Mouse (Mus musculus) megakaryocyte, embryonic 14.5 days (primary cell): ENCODE results near the gene Meiob. TPM values are rescaled to one million over a fixed set of nuclear protein-coding genes. Genes with fewer than 3 reads are reported as not detected.

Experiments
- H3K27me3 ChIP-seq: replicated peaks from 2 replicates; pipeline ENCODE3; 2012; ENCODE audit warnings: inconsistent platforms
- H3K36me3 ChIP-seq: replicated peaks from 2 replicates; pipeline ENCODE3; 2012; ENCODE audit warnings: low read length, inconsistent platforms, mixed read lengths
- H3K4me1 ChIP-seq: 2 replicates; pipeline ENCODE4 v1.6.1; 2012; ENCODE audit warnings: inconsistent platforms
- H3K4me3 ChIP-seq: replicated peaks from 2 replicates; pipeline ENCODE3; 2012; ENCODE audit warnings: moderate library complexity, mild to moderate bottlenecking, inconsistent platforms
- H3K9me3 ChIP-seq: 2 replicates; pipeline ENCODE4 v1.6.1; 2012; ENCODE audit warnings: inconsistent platforms
- FLI1 ChIP-seq: IDR thresholded peaks from 2 replicates; pipeline ENCODE4 v1.6.1; 2012; ENCODE audit warnings: low read length, inconsistent platforms, mixed read lengths
- GATA1 ChIP-seq: IDR thresholded peaks from 3 replicates; pipeline ENCODE4 v1.6.1; 2012; ENCODE audit warnings: mixed read lengths, low read length, inconsistent platforms, borderline replicate concordance
- polyA plus RNA-seq: library from polyadenylated mRNA; stranded (reverse); fragments of >175 nt; gene quantifications from 2 replicates; pipeline ENCODE4 v1.2.3, GENCODE M21; 2012; ENCODE audit warnings: low replicate concordance; ENCODE audit not compliant: insufficient read depth

Gene Meiob
- not detected in 2 replicates for polyA plus RNA-seq

DNA sequence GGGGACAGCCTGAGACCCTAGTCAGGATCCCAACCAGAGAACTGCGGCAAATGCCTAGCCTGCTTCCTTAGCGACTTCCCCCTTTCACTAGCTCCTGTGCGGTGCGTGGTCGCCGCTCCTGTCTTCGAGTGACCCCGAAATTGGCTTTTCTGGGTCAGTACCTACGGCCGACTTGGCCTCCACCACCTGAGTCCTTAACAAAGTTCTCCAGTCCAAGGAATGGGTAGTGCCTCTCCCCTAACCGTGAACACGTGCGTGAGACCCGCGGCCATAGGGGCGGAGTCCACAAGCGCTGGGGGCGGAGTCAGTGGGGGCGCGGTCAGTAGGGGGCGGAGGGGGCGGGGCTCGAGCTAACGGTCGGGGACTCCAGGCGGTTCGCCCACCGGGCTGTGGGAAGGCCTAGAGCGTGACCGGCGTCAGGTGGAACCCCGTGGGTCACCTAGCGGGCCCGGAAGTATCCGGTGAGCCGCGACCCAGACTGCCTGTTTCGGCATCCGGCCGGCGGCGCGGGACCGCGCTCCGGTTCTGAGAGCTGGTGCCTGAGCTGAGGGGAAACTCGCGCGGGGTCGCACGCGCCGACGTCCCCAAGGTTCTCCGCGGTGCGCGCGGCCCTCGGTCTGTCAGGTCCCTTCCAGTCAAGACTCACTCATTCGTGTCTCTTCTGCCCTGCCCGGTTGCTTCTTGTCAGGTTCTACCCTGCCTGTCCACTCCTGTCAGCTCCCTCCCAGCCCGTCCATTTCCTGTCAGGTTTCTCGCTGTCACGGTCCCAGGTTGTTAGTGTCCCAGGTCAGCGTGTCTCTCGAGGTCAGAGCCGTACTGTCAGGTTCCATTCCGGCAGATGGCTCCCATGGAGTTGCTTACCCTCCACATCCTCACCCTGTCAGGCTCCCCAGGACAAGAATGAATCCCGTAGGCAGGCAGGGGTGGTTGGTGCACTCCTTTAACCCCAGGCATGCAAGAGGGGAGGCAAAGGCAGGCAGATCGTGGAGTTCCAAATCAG, at the start of gene Meiob:
Gene Meiob (plus strand): TSS at position 338 of the 1,000 bp plus-strand sequence.
- Histone ChIP-seq H3K27me3 (peaks cover 41% of the 10 kb centered on the region), H3K4me3 (peak within 1 kb of the TSS; percentile 95), H3K4me1 (peaks cover 21% of the 10 kb centered on the region), H3K36me3 (no peaks in the 10 kb centered on the region), H3K9me3 (no peaks in the 10 kb centered on the region)
- TF ChIP-seq GATA1 (no peak), FLI1 (no peak)

DNA sequence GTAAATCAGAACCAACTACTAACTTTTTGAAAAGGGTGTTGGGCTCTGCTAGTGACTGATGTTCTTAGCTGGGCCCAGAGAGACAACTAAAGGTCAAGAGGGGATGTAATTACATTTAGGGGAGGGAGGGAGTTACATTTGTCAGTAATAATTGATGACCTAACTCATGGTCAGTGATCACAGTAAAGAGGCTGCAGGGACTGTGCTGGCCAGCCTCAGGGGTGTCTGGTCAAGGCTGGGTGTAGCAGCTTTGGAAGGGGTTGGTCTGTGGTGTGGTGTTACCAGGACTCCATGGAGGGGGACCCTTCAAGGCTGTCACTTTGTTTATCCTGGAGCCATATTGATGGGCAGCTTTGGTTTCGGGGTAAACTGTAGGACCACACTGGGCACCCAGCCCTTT, 46.7 kb upstream of the Meiob start:
- Histone ChIP-seq H3K36me3 (no peaks in the 10 kb centered on the region), H3K9me3 (no peaks in the 10 kb centered on the region), H3K27me3 (peaks cover 93% of the 10 kb centered on the region), H3K4me1 (peaks cover 29% of the 10 kb centered on the region), H3K4me3 (no peak overlapping the region)
- no peak for TF ChIP-seq GATA1
- TF ChIP-seq FLI1: no peak

- no peak for TF ChIP-seq GATA1
- TF ChIP-seq FLI1: no peak
- peaks cover 84% of the 10 kb centered on the region for H3K27me3 ChIP-seq
- no peak overlapping the region for H3K4me3 ChIP-seq
- no peaks in the 10 kb centered on the region for H3K36me3 ChIP-seq
- peaks cover 23% of the 10 kb centered on the region for H3K4me1 ChIP-seq
- no peaks in the 10 kb centered on the region for H3K9me3 ChIP-seq
Measured at GRCm38 (mm10) chr17:24761121-24761520, 43.0 kb upstream of the Meiob start.

- Histone ChIP-seq H3K36me3 (no peaks in the 10 kb centered on the region), H3K4me3 (peak overlapping the region; percentile 56), H3K27me3 (peaks cover 80% of the 10 kb centered on the region), H3K9me3 (no peaks in the 10 kb centered on the region), H3K4me1 (peaks cover 55% of the 10 kb centered on the region)
- TF ChIP-seq GATA1 (no peak), FLI1 (no peak)
Measured at GRCm38 (mm10) chr17:24765016-24765905, 38.8 kb upstream of the Meiob start.

DNA sequence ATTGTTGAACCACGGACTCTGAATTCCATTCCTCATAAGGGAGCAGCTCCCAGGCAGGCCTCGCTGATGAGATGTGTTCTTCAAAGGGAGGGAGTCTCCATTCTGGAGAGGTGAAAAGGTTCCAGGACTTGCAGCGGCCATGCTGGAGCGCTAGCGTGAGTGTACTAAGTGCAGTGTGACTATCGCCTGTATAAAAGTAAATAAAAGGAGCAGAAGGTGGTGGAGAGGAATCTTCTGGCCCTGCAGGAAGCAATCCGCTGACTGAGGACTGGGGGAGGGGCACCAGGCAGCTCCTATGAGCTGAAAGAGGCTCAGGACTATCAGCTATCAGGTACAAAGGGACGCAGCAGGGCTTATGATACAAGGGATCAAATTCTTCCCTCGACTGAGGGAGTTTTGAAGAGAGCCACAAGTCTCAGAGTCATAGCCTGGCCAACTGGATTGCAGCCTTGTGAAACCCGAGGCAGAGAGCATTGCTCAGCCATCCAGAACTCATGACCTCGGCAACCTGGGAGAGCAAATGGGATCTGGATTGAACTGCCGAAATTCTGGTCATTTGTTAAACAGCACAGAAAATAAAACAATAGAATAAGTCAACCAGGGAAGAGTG, 37.7 kb upstream of the Meiob start:
- Histone ChIP-seq H3K4me1 (peaks cover 55% of the 10 kb centered on the region), H3K36me3 (no peaks in the 10 kb centered on the region), H3K9me3 (no peaks in the 10 kb centered on the region), H3K4me3 (no peak overlapping the region), H3K27me3 (peaks cover 69% of the 10 kb centered on the region)
- TF ChIP-seq GATA1 (no peak), FLI1 (no peak)

DNA sequence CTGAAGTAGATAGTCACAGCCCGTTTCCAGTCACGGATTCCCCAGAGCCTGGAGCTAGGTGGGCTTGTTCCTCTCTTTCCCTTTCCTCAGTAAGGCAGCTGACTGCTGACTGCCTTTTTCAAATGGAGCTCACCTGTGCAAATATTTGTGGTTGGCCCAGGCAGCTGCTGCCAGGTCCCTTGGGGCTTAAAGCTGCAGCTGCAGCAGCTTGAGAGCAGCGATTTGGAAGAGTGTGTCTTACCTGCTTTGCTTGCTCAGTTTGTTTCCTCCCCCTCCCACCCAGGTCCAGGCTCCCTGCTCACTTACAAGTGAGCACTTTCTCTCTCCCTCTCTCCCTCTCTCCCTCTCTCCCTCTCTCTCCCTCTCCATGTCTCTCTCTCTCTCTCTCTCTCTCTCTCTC, 34.9 kb upstream of the Meiob start:
- no peak overlapping the region for H3K4me3 ChIP-seq
- peaks cover 44% of the 10 kb centered on the region for H3K4me1 ChIP-seq
- H3K27me3 ChIP-seq: peaks cover 61% of the 10 kb centered on the region
- H3K9me3 ChIP-seq: peaks cover 4% of the 10 kb centered on the region; the same call in 1 of the 2 replicates
- no peak for TF ChIP-seq FLI1
- no peak for TF ChIP-seq GATA1
- no peaks in the 10 kb centered on the region for H3K36me3 ChIP-seq

- H3K4me1 ChIP-seq: peaks cover 16% of the 10 kb centered on the region
- no peak for TF ChIP-seq FLI1
- no peak for TF ChIP-seq GATA1
- no peak overlapping the region for H3K4me3 ChIP-seq
- H3K27me3 ChIP-seq: peaks cover 37% of the 10 kb centered on the region
- peaks cover 4% of the 10 kb centered on the region; the same call in 1 of the 2 replicates for H3K9me3 ChIP-seq
- no peaks in the 10 kb centered on the region for H3K36me3 ChIP-seq
Measured at GRCm38 (mm10) chr17:24773241-24773640, 30.8 kb upstream of the Meiob start.

GRCm38 (mm10) chr17:24775173-24775572, 28.9 kb upstream of the Meiob start:
- Histone ChIP-seq H3K4me3 (no peak overlapping the region), H3K4me1 (peaks cover 8% of the 10 kb centered on the region), H3K27me3 (peaks cover 28% of the 10 kb centered on the region), H3K9me3 (peaks cover 4% of the 10 kb centered on the region; the same call in 1 of the 2 replicates), H3K36me3 (no peaks in the 10 kb centered on the region)
- TF ChIP-seq GATA1 (no peak), FLI1 (no peak)

GRCm38 (mm10) chr17:24777073-24777472, 27.0 kb upstream of the Meiob start:
- TF ChIP-seq FLI1: no peak
- no peak for TF ChIP-seq GATA1
- Histone ChIP-seq H3K27me3 (peaks cover 28% of the 10 kb centered on the region), H3K4me1 (peaks cover 8% of the 10 kb centered on the region), H3K9me3 (peaks cover 4% of the 10 kb centered on the region; the same call in 1 of the 2 replicates), H3K36me3 (no peaks in the 10 kb centered on the region), H3K4me3 (no peak overlapping the region)
